8 mouse cellular contexts compared by ENCODE assay signal in the genomic region with DNA sequence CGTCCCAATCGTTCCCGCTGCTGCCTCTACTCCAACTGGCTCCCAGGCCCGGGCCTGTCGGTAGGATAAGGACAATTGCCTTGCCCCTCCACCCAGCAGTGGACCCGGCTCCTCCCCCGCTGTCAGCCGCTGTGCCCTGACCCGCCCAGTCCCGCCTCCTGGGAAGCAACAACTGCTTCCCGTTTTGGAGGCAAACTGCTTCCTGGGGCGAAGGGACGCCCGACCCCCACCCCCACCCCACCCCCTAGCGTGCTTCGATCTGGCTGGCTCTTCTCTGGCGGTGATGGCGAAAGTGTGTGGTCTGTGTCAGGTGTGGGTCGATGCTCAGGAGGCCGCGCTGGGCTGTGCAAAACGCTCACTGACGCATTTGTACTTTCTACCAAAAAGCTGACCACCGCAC.
A peak's percentile ranks its signal among the peaks of the same experiment; 100 is the strongest.
DNase-seq lines count a peak whose midpoint lies in the region; ATAC-seq lines count a peak whose summit lies in the region.

No protein-coding gene starts in this region.

- DNase-seq in ovary, postnatal 36 days (ENCODE audit: low spot score): peak; percentile 28
- DNase-seq in ovary, postnatal 14 days (ENCODE audit: low spot score): no peak
- peak; percentile 55 for DNase-seq in embryo, embryonic 10.5 days (ENCODE audit: low spot score)
- peak; percentile 61 for DNase-seq in hindbrain, embryonic 10.5 days (ENCODE audit: low spot score)
- peak; percentile 45 for DNase-seq in liver, embryonic 11.5 days (ENCODE audit: low spot score)
- DNase-seq in spleen, adult 12 weeks (ENCODE audit: low spot score): no peak
- no peak for DNase-seq in thymus, postnatal 25 days

- H3K4me1 ChIP-seq in hindbrain, embryonic 10.5 days (replicated peaks): peaks cover 4% of the 10 kb centered on the region
- no peaks in the 10 kb centered on the region for H3K4me1 ChIP-seq in liver, embryonic 11.5 days (replicated peaks; ENCODE audit: control insufficient read depth, insufficient read depth, low read length)
- no peaks in the 10 kb centered on the region for H3K4me1 ChIP-seq in neural tube, embryonic 12.5 days

- peak; percentile 74 for ATAC-seq in liver, embryonic 11.5 days (replicated peaks; ENCODE audit: low FRiP score)
- ATAC-seq in neural tube, embryonic 12.5 days (ENCODE audit: low FRiP score, low read depth): peak; percentile 72

- H3K4me2 ChIP-seq in liver, embryonic 11.5 days: peak overlapping the region; percentile 52
- peak overlapping the region; percentile 62 for H3K4me2 ChIP-seq in neural tube, embryonic 12.5 days (replicated peaks)

- H3K36me3 ChIP-seq in hindbrain, embryonic 10.5 days: no peaks in the 10 kb centered on the region
- no peaks in the 10 kb centered on the region for H3K36me3 ChIP-seq in liver, embryonic 11.5 days (ENCODE audit: control insufficient read depth, insufficient read depth, low read length)
- H3K36me3 ChIP-seq in neural tube, embryonic 12.5 days: no peaks in the 10 kb centered on the region

- H3K9ac ChIP-seq in liver, embryonic 11.5 days (ENCODE audit: low read depth, low read length): no peak overlapping the region
- no peak overlapping the region; the same call in 1 of the 2 replicates for H3K9ac ChIP-seq in neural tube, embryonic 12.5 days

- H3K4me3 ChIP-seq in hindbrain, embryonic 10.5 days: peak overlapping the region; percentile 46
- H3K4me3 ChIP-seq in liver, embryonic 11.5 days (ENCODE audit: low read depth, low read length): peak overlapping the region; percentile 20
- peak overlapping the region; percentile 34 for H3K4me3 ChIP-seq in neural tube, embryonic 12.5 days

- H3K9me3 ChIP-seq in hindbrain, embryonic 10.5 days: no peaks in the 10 kb centered on the region
- H3K9me3 ChIP-seq in liver, embryonic 11.5 days (ENCODE audit: control insufficient read depth, low read length): no peaks in the 10 kb centered on the region
- H3K9me3 ChIP-seq in neural tube, embryonic 12.5 days: no peaks in the 10 kb centered on the region

- H3K27me3 ChIP-seq in hindbrain, embryonic 10.5 days (ENCODE audit: insufficient read depth, poor library complexity, severe bottlenecking): no peaks in the 10 kb centered on the region
- no peaks in the 10 kb centered on the region for H3K27me3 ChIP-seq in liver, embryonic 11.5 days (replicated peaks; ENCODE audit: control insufficient read depth, insufficient read depth, low read length)
- no peaks in the 10 kb centered on the region for H3K27me3 ChIP-seq in neural tube, embryonic 12.5 days (replicated peaks)

- peak overlapping the region; percentile 67 for H3K27ac ChIP-seq in hindbrain, embryonic 10.5 days
- no peak overlapping the region for H3K27ac ChIP-seq in liver, embryonic 11.5 days (ENCODE audit: low read depth, low read length)
- H3K27ac ChIP-seq in neural tube, embryonic 12.5 days: no peak overlapping the region

- 15% methylated on average over 24 of the region's 24 CpGs for WGBS in hindbrain, embryonic 10.5 days
- 16% methylated on average over 24 of the region's 24 CpGs for WGBS in liver, embryonic 11.5 days
- WGBS in neural tube, embryonic 12.5 days: 17% methylated on average over 24 of the region's 24 CpGs

Comparison
In these comparisons a context has a peak if more than half of its experiments do, and no peak if none do; other contexts are left out.
1. DNase-seq: peak in ovary, postnatal 36 days (single experiment), embryo, embryonic 10.5 days (single experiment), hindbrain, embryonic 10.5 days (single experiment) and liver, embryonic 11.5 days (single experiment); none in ovary, postnatal 14 days (single experiment), spleen, adult 12 weeks (single experiment) and thymus, postnatal 25 days (single experiment).
2. Peak in every context shown above with its lines, with median percentiles within 50 percentile points of each other: H3K4me3 ChIP-seq.